Mouse (Mus musculus): ENCODE measurements at regions not wholly inside any gene's neighbourhood (a gene's known extent, or its start where the extent isn't known, plus 50 kb on each side); places are given as distances from the start of the nearest gene placed in this dataset.

GRCm38 (mm10) chr6:143598916-143599315 is 431.9 kb downstream of the Etnk1 start:
- ATAC-seq (replicated peaks; ENCODE audit: low FRiP score, poor library complexity, severe bottlenecking), result no peak

- ATAC-seq (replicated peaks; ENCODE audit: low FRiP score, poor library complexity, severe bottlenecking), result 0 out of 2 replicates have a peak, but pooled peaks have one; percentile 57
Measured at GRCm38 (mm10) chr6:143609100-143609499, 442.1 kb downstream of the Etnk1 start.

GRCm38 (mm10) chr6:143612966-143613365 is 445.9 kb downstream of the Etnk1 start:
- ATAC-seq (replicated peaks; ENCODE audit: low FRiP score, poor library complexity, severe bottlenecking), result no peak

DNA sequence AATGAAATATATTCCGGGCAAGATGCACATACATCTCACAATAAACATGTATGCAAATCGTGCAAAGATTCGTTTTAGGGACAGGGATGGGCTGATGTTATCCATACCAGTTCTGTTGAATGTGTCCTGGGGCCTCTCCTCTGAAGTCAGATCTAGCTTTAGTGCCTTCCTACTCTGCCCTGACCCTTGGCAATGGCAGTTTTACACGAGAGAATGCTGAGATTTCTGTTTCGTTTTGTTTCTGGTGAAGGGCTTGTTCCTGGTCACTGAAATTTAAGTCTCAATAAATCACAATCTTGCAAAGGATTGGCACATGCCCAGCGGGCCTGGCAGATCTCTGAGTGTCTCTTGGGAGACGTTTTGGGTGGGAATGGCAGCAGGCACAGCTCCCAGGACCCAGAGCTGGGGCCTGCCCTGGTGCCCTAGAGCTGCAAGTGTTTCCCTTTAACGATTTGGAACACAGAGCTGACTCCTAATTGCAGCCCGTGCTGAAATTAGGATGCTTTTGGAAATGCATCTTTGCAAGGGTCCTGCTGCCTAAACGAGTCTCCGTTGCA is 447.5 kb downstream of the Etnk1 start:
- ATAC-seq (replicated peaks; ENCODE audit: low FRiP score, poor library complexity, severe bottlenecking), result no peak

DNA sequence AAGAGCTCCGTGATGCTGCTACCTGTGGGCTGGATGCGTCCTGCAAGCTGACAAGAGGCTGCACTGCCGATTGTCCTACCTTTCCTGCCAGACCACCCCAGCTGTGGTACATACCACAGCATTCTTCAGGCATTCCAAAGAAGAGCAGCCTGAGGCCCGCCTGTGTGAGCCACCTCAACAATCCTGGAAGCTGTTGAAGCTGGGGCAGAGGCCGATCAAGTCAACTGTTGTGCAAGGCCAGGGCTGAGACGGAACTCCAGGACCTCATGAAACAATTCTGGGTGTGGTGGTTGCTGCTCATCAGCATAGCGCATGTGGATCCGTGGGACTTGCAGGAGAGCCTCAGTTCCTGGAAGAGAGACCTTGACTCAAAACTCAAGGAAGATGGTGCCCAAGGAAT is 448.3 kb downstream of the Etnk1 start:
- ATAC-seq (replicated peaks; ENCODE audit: low FRiP score, poor library complexity, severe bottlenecking), result no peak

- no peak for ATAC-seq (replicated peaks; ENCODE audit: low FRiP score, poor library complexity, severe bottlenecking)
Measured at GRCm38 (mm10) chr6:143616386-143616785, 449.4 kb downstream of the Etnk1 start.

DNA sequence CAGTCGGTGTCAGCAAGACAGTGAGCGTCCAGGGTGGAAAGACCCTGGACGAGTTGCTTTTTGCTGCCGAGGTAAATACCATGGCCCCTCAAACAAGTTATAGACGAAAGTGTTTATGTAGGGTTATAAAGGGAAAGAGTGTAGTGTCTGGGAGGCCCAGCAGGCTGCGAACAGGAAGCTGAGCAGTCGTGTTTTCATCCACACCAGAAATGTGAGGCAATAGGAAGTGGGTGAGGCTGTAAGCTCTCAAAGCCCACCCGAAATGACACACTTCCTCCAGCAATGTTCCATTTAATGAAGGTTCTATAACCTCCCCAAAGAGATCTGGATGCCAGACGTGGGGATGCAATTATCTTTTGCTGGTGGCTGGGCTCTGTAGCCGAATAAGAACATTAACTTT is 451.5 kb downstream of the Etnk1 start:
- ATAC-seq (replicated peaks; ENCODE audit: low FRiP score, poor library complexity, severe bottlenecking), result no peak

DNA sequence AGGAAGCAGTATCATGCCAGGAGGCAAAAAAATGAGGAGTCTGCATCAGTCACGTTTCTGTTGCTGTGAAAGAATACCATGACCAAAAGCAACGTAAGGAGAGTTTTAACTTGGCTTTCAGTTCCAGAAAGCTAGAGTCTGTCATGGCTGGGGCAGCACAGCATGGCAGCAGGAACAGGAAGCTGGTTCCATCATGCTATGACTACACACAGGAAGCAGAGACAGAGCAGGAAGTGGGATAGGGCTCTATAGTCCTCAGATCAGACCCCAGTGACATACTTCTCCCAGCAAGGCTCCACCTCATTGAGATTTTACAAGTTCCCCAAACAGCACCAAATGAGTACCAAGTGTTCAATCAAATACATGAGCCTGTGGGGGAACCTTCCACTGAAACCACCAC is 453.6 kb downstream of the Etnk1 start:
- ATAC-seq (replicated peaks; ENCODE audit: low FRiP score, poor library complexity, severe bottlenecking), result no peak

DNA sequence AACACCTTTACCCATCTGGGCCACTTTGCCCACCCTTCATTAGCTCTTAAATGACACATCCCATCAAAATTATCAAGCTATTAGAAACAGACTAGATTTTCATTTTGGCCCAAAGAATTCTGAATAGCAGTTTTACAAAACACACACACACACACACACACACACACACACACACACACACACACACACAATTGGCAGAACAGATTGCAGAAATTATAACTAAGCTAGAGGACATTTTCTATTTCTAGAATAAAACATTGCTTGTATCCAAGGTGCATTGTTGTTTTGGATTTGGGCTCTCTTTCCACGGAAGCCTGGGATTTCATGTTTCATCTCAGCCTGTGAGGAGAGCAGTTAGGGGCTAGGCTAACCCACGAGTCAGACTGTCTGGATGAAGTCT is 455.1 kb downstream of the Etnk1 start:
- no peak for ATAC-seq (replicated peaks; ENCODE audit: low FRiP score, poor library complexity, severe bottlenecking)

DNA sequence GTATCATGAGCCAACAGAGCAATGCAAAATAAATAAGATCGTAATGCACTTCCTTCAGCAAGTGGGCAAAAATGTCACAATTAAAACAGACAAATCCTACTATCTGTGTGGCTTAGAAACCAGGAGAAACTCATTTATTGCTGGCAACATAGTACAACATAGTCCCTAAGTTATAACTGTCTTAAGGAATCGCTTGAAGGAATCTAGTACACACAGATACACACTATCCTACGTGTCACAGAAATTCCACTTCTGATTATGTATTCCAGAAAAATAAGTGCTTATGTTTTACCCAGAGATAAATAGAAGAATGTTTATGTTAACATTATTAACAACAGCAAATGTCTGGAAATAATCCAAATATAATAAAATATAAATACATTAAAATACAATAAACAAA is 457.9 kb downstream of the Etnk1 start:
- ATAC-seq (replicated peaks; ENCODE audit: low FRiP score, poor library complexity, severe bottlenecking), result no peak

DNA sequence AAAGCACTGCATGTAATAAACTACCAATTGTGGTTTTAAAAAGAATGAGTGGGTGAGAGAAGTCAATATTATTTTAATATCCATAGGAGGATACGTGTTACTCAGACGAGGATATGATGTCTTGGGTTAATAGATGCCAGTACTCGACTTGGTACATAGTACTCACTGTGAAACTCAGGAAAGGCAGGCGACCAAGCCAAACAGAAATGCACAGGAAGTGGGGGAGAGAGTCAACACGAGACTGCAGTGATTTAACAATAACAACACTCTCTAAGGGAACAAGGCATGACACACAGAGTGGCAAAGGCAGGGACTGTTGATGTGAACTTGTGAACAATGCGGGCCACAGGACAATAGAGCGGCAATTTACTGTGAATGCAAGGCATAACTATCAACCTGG is 464.6 kb downstream of the Etnk1 start:
- no peak for ATAC-seq (replicated peaks; ENCODE audit: low FRiP score, poor library complexity, severe bottlenecking)

DNA sequence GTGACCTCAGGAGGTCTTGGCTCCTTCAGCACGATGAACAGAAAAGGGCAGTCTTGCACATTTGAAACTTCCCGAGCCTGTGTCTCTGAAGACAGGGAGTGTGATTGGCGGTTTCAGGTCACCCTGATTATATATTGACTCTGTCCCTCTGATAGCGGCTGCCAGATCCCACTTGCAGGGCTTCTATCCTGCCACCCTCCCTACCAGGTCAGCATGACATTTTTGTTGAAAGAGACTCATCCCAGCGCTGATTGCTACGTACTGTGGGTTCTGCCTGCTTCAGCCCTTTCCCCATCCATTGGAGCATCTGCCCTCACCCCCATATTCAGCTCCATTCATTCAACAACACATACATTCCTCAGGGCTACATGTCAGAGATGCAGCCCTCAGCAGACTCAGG is 466.7 kb downstream of the Etnk1 start:
- ATAC-seq (replicated peaks; ENCODE audit: low FRiP score, poor library complexity, severe bottlenecking), result no peak

DNA sequence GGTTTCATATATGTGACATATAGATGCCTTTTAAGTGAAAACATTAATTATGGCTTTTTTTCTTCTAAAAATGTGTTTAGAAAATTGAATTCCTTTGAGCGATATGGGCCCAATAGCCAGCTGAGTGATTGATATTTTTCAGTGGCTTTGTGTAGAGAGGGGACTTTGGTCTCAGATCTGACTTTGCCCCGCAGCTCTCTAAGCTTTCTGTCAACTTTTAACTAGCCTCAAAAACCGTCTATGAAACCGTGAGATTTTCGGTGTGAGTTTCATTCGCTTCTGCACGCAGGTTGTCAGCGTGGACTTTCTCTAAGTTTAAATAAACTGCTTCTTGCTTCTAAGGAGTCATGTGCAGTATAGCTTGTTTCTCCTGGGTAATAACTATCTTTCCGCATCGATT is 467.3 kb downstream of the Etnk1 start:
- no peak for ATAC-seq (replicated peaks; ENCODE audit: low FRiP score, poor library complexity, severe bottlenecking)

GRCm38 (mm10) chr6:143635043-143635442 is 468.0 kb downstream of the Etnk1 start:
- ATAC-seq (replicated peaks; ENCODE audit: low FRiP score, poor library complexity, severe bottlenecking), result no peak

- ATAC-seq (replicated peaks; ENCODE audit: low FRiP score, poor library complexity, severe bottlenecking), result no peak
Measured at GRCm38 (mm10) chr6:143640652-143641051, 473.6 kb downstream of the Etnk1 start.

DNA sequence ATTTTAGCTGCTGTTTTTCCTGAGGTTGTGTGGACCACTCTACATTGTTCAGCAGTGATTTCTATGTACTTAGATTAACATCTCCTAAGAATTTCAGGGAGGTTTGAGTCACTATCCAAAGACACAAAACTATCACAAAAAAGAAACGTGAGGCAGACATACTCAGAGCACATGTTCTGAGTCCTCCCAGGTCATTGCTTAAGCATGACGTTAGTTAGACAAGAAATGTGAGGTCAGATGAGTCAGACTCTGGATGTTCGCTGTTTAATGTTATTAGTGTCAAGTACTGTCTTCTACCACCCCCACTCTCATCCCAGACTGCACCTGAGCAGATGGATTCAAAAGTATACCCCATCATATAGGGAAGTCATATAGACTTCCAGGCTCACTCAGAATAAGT is 475.0 kb downstream of the Etnk1 start:
- no peak for ATAC-seq (replicated peaks; ENCODE audit: low FRiP score, poor library complexity, severe bottlenecking)

- no peak for ATAC-seq (replicated peaks; ENCODE audit: low FRiP score, poor library complexity, severe bottlenecking)
Measured at GRCm38 (mm10) chr6:143645989-143646388, 479.0 kb downstream of the Etnk1 start.

DNA sequence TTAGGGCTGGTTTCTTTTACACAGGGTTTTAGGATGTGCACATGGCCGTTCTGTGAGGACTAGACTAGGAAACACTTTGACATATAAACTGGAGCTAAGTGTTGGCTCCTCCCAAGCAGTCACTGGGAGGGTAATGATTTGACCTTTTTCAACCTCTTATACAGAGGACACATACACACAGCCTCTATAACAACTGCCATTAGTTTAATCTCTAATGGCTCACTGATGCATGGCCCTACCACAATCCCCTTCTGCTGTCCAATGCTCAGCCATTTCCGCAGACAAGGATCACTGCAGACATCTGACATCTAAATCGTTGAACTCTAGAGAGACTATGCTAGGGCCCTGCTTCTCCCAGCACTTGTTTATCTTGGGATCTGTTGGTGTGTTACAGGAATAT is 481.5 kb downstream of the Etnk1 start:
- ATAC-seq (replicated peaks; ENCODE audit: low FRiP score, poor library complexity, severe bottlenecking), result no peak

DNA sequence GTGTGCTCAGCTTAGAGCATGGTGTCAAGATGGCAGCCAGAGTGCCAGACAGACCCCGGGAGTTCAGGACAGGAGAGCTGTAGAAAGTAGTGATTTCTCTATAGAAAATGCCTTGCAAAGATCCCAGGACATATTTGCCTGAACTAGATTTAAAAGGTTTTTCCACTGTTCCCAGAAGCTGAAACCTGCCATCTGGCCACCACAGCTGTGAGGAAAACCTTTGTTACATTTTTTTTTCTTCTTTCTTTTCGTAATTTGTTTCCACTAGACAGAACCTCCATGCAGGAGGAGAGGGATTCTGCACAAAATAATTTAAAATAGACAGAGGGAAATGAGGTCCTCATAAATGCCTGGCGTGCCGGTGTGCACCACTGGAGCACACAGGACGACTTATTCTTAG is 489.6 kb downstream of the Etnk1 start:
- ATAC-seq (replicated peaks; ENCODE audit: low FRiP score, poor library complexity, severe bottlenecking), result no peak

DNA sequence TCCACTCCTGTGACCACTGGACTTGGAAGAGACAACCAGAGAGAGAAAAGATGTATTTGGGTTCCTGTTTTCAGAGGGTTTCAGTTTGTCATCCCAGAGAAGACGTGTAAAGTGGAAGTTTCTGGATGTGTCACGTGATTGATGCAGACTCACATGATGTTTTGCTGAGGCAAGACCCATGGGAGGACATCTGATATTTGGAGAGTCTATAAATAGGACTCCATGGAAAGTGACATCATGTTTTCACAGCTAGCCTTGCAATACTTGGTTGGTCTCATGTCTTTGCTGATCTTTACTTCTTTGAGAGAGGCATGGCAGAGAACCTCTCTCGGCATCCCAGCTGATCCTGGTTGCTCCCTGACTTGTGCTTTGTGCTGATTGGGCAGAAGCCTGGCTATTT is 493.8 kb downstream of the Etnk1 start:
- ATAC-seq (replicated peaks; ENCODE audit: low FRiP score, poor library complexity, severe bottlenecking), result no peak

GRCm38 (mm10) chr6:143663306-143663705 is 496.3 kb downstream of the Etnk1 start:
- ATAC-seq (replicated peaks; ENCODE audit: low FRiP score, poor library complexity, severe bottlenecking), result no peak

DNA sequence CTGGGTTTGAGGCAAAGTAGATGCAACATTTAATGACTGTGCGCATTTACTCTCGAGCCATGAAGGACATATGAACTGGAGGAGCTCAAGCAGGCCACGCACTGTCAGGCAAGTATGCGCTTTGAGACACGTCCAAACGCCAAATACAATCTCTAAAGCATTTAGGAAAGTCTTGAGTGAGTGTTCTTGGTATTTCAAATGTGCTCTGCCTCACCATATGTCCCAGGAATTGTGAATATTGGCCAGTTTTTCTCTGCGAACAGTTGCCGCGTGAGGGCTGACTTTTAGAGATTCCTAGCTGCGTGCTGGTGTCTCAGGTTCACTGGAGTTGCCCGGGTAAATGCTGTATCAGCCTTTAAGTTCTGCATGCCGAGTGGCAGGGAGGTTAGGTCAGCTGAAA is 498.4 kb downstream of the Etnk1 start:
- no peak for ATAC-seq (replicated peaks; ENCODE audit: low FRiP score, poor library complexity, severe bottlenecking)

DNA sequence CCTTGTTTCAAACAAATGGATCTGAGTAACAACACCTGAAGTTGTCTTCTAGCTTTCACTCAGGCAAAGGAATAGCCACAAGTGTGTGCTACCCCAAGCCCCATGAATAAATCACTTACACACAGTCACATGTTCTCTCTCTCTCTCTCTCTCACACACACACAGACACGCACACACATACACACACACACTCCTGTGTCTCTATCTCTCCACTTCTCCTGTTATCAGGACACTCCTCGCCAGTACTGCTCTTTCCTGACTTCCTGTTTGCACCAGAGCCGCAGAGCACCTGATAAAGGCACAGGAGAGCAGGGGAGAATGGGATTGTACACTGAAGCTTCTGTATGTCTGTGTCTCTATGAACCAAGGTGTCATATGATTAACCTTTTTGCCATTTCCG is 501.5 kb downstream of the Etnk1 start:
- no peak for ATAC-seq (replicated peaks; ENCODE audit: low FRiP score, poor library complexity, severe bottlenecking)

Measured in erythroblast, adult 5-6 weeks (primary cell).